Mouse (Mus musculus): ENCODE data around the gene Wnk2. TPM values are rescaled to one million over a fixed set of nuclear protein-coding genes. Genes with fewer than 3 reads are reported as not detected.

The Wnk2 gene
- total and polyA plus RNA-seq, 3 experiments: 30.9 to 79.4 (median 66.7) TPM

DNA sequence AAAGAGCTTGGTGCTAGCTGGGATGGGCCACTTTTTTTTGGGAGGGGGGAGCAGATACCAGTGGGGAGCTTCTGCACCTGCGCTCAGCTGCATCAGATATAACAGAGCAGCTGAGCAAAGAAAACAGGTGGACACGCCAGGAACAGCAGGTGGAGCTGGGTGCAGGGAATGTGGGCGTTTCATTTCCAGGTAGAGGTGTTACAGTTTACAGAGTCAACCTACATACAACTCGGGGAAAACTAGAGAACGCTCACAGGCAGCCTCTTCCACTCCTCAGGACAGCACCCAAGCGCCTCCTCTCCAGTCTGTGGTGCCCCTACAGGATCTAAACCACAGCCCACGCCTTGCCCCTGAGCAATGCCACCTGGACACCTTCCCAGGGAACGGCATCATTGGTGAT is 35.2 kb downstream of the Wnk2 start:
- Histone ChIP-seq H3K36me3 (ENCODE audit: control insufficient read depth, insufficient read depth, low read length) (no peaks in the 10 kb centered on the region), H3K9ac (ENCODE audit: low read depth, low read length) (no peak overlapping the region), H3K4me3 (no peak overlapping the region), H3K4me1 (ENCODE audit: control insufficient read depth, insufficient read depth, low read length) (no peaks in the 10 kb centered on the region; the same call in 1 of the 2 replicates), H3K27me3 (ENCODE audit: control insufficient read depth, insufficient read depth, low read length) (no peaks in the 10 kb centered on the region), H3K27ac (no peak overlapping the region), H3K79me2 (replicated peaks; ENCODE audit: control insufficient read depth, insufficient read depth, low read length) (no peaks in the 10 kb centered on the region)
- DNase-seq: no peak
- intact Hi-C loops (cut with DNase I): no loop called here
- TF ChIP-seq POLR2A (IDR thresholded peaks at IDR 0.05; ENCODE audit: insufficient read depth, low read depth, low read length) (no peak), CTCF (IDR thresholded peaks at IDR 0.05) (no peak), EP300 (IDR thresholded peaks at IDR 0.05; ENCODE audit: insufficient read depth, low read depth, low read length) (no peak)
- 74% methylated on average over 8 of the region's 8 CpGs for WGBS

DNA sequence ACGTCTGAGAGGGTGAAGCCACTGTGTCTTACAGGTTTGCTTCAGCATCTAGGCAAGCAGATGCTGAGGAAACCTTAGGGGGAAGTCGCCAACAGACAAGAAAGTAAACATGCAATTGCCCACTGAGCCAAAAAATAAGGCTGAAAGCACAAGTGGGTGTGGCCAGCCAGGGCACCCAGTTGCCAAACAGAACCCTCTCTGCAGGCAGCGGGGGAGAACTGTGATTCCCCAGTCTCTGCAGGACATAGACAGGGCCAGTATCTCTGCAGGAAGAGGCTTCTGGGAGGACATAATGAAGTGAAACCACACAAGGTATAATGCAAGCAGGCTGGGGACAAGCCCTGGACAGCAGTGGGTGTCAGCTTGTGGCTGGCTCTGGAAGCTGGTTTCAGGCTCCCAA is 38.1 kb downstream of the Wnk2 start:
- no peak overlapping the region for H3K27ac ChIP-seq
- intact Hi-C loops (cut with DNase I): no loop called here
- no peaks in the 10 kb centered on the region for H3K36me3 ChIP-seq (ENCODE audit: control insufficient read depth, insufficient read depth, low read length)
- no peak overlapping the region for H3K4me3 ChIP-seq
- 69% methylated on average over 3 of the region's 3 CpGs for WGBS
- no peak overlapping the region for H3K9ac ChIP-seq (ENCODE audit: low read depth, low read length)
- no peaks in the 10 kb centered on the region for H3K27me3 ChIP-seq (ENCODE audit: control insufficient read depth, insufficient read depth, low read length)
- no peak for TF ChIP-seq POLR2A (IDR thresholded peaks at IDR 0.05; ENCODE audit: insufficient read depth, low read depth, low read length)
- TF ChIP-seq EP300 (IDR thresholded peaks at IDR 0.05; ENCODE audit: insufficient read depth, low read depth, low read length): no peak
- TF ChIP-seq CTCF (IDR thresholded peaks at IDR 0.05): no peak
- DNase-seq: no peak
- H3K79me2 ChIP-seq (replicated peaks; ENCODE audit: control insufficient read depth, insufficient read depth, low read length): no peaks in the 10 kb centered on the region
- H3K4me1 ChIP-seq (ENCODE audit: control insufficient read depth, insufficient read depth, low read length): no peaks in the 10 kb centered on the region; the same call in 1 of the 2 replicates

DNA sequence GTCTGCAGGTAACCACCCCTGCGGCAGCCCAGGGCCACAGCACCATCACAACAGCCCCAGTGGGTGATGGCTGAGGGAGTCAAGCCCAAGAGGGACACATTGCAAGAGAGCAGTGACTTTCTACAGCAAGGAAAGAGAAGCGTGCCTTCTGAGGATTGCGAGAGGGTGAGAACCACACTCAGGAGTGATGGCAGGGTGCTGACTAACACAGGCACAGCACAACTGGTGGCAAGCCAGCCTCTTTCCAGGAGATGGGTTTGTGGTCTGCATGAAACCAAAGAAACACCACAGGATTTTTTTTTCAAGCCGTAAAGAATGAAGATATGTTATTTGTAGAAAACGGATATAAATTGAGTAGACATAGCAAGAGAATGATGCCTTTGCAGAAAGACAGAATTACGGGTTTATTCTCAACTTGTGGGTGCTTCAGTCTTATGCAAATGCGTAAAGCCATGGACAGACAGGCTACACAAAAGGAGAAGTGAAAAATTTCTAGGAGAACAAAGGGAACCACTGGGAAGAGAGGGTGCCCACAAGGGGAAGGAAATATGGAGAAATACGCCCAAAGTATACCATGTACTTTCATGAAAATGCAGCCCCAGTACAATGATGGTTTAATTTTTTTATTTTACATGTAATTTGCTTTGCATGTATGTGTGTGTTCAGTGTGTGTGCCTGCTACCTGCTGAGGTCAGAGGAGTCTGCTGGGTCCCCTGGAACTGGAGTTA is 39.5 kb downstream of the Wnk2 start:
- no peak for DNase-seq
- Histone ChIP-seq H3K4me3 (no peak overlapping the region), H3K4me1 (ENCODE audit: control insufficient read depth, insufficient read depth, low read length) (no peaks in the 10 kb centered on the region; the same call in 1 of the 2 replicates), H3K79me2 (replicated peaks; ENCODE audit: control insufficient read depth, insufficient read depth, low read length) (no peaks in the 10 kb centered on the region), H3K27ac (no peak overlapping the region), H3K9ac (ENCODE audit: low read depth, low read length) (no peak overlapping the region), H3K36me3 (ENCODE audit: control insufficient read depth, insufficient read depth, low read length) (no peaks in the 10 kb centered on the region), H3K27me3 (ENCODE audit: control insufficient read depth, insufficient read depth, low read length) (no peaks in the 10 kb centered on the region)
- 83% methylated on average over 8 of the region's 8 CpGs for WGBS
- intact Hi-C loops (cut with DNase I): no loop called here
- TF ChIP-seq EP300 (IDR thresholded peaks at IDR 0.05; ENCODE audit: insufficient read depth, low read depth, low read length) (no peak), POLR2A (IDR thresholded peaks at IDR 0.05; ENCODE audit: insufficient read depth, low read depth, low read length) (no peak), CTCF (IDR thresholded peaks at IDR 0.05) (no peak)

DNA sequence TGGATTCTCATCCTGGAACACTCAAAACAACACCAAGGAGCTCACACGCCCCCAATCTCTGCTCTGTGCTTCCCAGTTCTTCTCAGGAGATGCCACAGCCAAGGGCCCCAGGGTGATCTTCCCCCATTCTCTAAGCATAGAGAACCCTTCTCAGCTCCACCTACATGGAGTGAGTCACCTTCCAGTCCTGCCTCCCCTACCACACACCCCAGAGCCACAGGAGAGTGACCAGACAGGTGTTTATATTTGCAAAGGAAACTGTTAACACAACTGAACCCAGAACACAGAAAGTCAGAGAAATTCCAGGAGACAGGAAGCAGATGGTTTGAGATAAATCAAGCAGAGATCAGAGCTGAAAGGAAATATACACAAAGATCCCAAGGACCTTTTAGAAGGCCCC is 43.9 kb downstream of the Wnk2 start:
- no peak overlapping the region for H3K9ac ChIP-seq (ENCODE audit: low read depth, low read length)
- H3K4me3 ChIP-seq: no peak overlapping the region
- no peaks in the 10 kb centered on the region for H3K27me3 ChIP-seq (ENCODE audit: control insufficient read depth, insufficient read depth, low read length)
- no peaks in the 10 kb centered on the region for H3K79me2 ChIP-seq (replicated peaks; ENCODE audit: control insufficient read depth, insufficient read depth, low read length)
- intact Hi-C loops (cut with DNase I): loop anchor here (2.0 kb wide), 1 partner anchor 19 kb away; no protein-coding TSS in a partner anchor
- no peaks in the 10 kb centered on the region for H3K36me3 ChIP-seq (ENCODE audit: control insufficient read depth, insufficient read depth, low read length)
- peaks cover 3% of the 10 kb centered on the region; the same call in 1 of the 2 replicates for H3K4me1 ChIP-seq (ENCODE audit: control insufficient read depth, insufficient read depth, low read length)
- TF ChIP-seq CTCF (IDR thresholded peaks at IDR 0.05): no peak
- TF ChIP-seq POLR2A (IDR thresholded peaks at IDR 0.05; ENCODE audit: insufficient read depth, low read depth, low read length): no peak
- no peak for TF ChIP-seq EP300 (IDR thresholded peaks at IDR 0.05; ENCODE audit: insufficient read depth, low read depth, low read length)
- 64% methylated on average over 1 of the region's 1 CpGs for WGBS
- no peak overlapping the region for H3K27ac ChIP-seq
- no peak for DNase-seq

DNA sequence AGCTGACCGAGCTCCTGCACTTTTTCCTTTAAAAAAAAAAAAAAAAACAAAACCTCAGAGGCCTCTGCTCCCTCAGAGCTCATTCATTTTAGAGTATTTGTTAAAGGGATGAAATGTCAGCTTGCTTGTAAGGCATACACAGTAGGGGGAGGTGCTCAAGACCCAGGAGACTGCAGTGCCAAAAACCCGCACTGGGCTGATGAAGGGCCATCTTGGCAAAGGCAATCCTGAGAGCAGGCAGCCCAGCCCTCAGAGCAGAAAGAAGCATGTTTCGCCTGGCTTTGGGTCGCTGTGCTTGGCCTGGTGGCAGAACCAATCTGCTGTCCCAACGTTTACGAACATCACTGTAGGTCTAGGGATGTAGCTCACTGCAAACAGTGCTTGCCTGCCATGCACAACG is 44.6 kb downstream of the Wnk2 start:
- no peak for DNase-seq
- Histone ChIP-seq H3K27ac (no peak overlapping the region), H3K4me1 (ENCODE audit: control insufficient read depth, insufficient read depth, low read length) (peaks cover 3% of the 10 kb centered on the region; the same call in 1 of the 2 replicates), H3K36me3 (ENCODE audit: control insufficient read depth, insufficient read depth, low read length) (no peaks in the 10 kb centered on the region), H3K4me3 (no peak overlapping the region), H3K27me3 (ENCODE audit: control insufficient read depth, insufficient read depth, low read length) (no peaks in the 10 kb centered on the region), H3K9ac (ENCODE audit: low read depth, low read length) (no peak overlapping the region), H3K79me2 (replicated peaks; ENCODE audit: control insufficient read depth, insufficient read depth, low read length) (no peaks in the 10 kb centered on the region)
- intact Hi-C loops (cut with DNase I): no loop called here
- TF ChIP-seq POLR2A (IDR thresholded peaks at IDR 0.05; ENCODE audit: insufficient read depth, low read depth, low read length) (no peak), CTCF (IDR thresholded peaks at IDR 0.05) (no peak), EP300 (IDR thresholded peaks at IDR 0.05; ENCODE audit: insufficient read depth, low read depth, low read length) (no peak)
- WGBS: 73% methylated on average over 7 of the region's 7 CpGs

DNA sequence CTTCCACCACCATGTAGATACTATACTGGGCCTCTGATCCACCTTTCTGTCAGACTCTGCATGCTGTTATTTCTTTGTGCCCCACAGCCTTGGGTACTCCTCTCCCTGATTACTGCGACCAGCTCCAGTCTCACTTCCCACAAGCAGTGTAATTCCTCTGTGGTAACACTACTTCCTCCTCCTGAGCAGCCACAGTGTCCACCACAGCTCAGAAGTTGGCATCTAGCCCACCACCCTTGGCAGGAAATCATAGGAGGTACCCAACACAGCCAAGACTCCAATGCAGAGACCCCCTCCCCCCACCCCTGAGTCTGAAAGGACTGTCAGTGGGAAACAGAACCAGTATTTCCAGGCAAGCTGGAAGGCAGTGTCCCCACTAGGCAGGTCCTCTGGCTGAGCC is 47.4 kb downstream of the Wnk2 start:
- Histone ChIP-seq H3K9ac (ENCODE audit: low read depth, low read length) (no peak overlapping the region), H3K27ac (no peak overlapping the region), H3K4me3 (no peak overlapping the region), H3K36me3 (ENCODE audit: control insufficient read depth, insufficient read depth, low read length) (no peaks in the 10 kb centered on the region), H3K4me1 (ENCODE audit: control insufficient read depth, insufficient read depth, low read length) (peaks cover 3% of the 10 kb centered on the region; the same call in 1 of the 2 replicates), H3K79me2 (replicated peaks; ENCODE audit: control insufficient read depth, insufficient read depth, low read length) (no peaks in the 10 kb centered on the region), H3K27me3 (ENCODE audit: control insufficient read depth, insufficient read depth, low read length) (no peaks in the 10 kb centered on the region)
- intact Hi-C loops (cut with DNase I): no loop called here
- peak in 1 of 2 experiments; percentile 64 for DNase-seq
- TF ChIP-seq POLR2A (IDR thresholded peaks at IDR 0.05; ENCODE audit: insufficient read depth, low read depth, low read length) (no peak), CTCF (IDR thresholded peaks at IDR 0.05) (no peak), EP300 (IDR thresholded peaks at IDR 0.05; ENCODE audit: insufficient read depth, low read depth, low read length) (no peak)
- 20% methylated on average over 1 of the region's 1 CpGs for WGBS
